Mouse (Mus musculus) megakaryocyte, embryonic 14.5 days (primary cell): ENCODE data around the gene Smg6.

Source experiments
- FLI1 ChIP-seq: IDR thresholded peaks from 2 replicates; pipeline ENCODE4 v1.6.1; 2012; ENCODE audit warnings: low read length, inconsistent platforms, mixed read lengths
- GATA1 ChIP-seq: IDR thresholded peaks from 3 replicates; pipeline ENCODE4 v1.6.1; 2012; ENCODE audit warnings: mixed read lengths, low read length, inconsistent platforms, borderline replicate concordance

DNA sequence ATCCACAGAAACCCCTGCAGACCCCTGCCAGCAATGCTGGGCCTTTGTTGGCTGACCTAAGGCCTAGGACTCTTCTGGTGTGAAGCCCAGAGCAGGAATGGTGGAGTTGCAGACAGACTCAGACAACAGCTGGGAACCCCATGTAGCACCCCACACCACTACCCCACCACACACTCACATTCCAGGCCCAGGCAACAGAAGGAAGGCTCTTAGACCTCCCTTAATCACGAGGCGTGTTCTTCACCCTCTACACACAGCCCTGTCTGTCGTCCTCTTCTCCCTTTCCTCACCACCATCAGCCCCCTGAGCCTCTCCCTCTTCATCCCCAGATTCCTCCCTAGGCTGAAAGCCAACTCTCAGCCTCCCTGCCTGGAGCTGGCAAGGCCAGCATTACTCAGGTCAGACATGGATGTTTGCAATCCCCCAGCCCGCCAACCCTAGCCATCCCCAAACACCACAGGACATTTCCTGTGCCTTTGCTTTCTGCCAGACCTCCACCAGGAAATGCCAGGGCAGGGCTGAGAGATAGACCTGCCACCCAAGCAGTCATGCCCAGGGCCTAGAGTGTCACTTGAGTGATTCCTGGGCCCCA lies 235.9 kb downstream of the Smg6 start:
- TF ChIP-seq GATA1 (no peak), FLI1 (no peak)
